Mouse (Mus musculus) brain, embryonic 14.5 days (tissue): Measurements from ENCODE around the gene Tenm3.

Source experiments
- CTCF ChIP-seq: fragments of 200-500 bp; IDR thresholded peaks from 2 replicates; pipeline ENCODE4 v1.5.1; 2012; ENCODE audit warnings: inconsistent platforms, mild to moderate bottlenecking, moderate library complexity, borderline replicate concordance; ENCODE audit not compliant: insufficient read depth, insufficient read length; ENCODE audit errors: extremely low read depth
- POLR2A ChIP-seq: fragments of 200-500 bp; IDR thresholded peaks from 2 replicates; pipeline ENCODE4 v1.6.1; 2012; ENCODE audit warnings: mild to moderate bottlenecking, inconsistent platforms, borderline replicate concordance; ENCODE audit not compliant: poor library complexity, insufficient read depth, insufficient read length, severe bottlenecking; ENCODE audit errors: extremely low read depth

DNA sequence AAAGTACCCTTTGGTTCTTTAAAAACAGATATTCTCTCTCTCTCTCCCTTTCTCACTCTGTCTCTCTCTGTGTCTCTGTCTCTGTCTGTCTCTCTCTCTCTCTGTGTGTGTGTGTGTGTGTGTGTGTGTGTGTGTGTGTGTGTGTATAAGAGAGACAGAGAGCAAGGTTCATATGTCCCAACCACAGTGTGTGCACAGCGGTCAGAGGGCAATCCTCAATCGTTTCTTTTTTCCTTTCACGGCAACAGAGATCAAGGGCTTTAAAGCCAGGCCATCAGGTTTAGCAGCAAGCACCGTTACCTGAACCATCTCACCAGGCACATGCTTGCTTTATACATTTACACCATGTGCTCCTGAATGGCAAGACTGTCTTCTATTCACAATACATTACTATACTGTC lies 110.7 kb downstream of the Tenm3 start:
- TF ChIP-seq CTCF: no peak
- no peak for TF ChIP-seq POLR2A
